Mouse (Mus musculus): ENCODE results near the gene 9430097D07Rik. TPM values are rescaled to one million over a fixed set of nuclear protein-coding genes. Genes with fewer than 3 reads are reported as not detected.
A peak's percentile ranks its signal among the peaks of the same experiment; 100 is the strongest.

9430097D07Rik gene
- total and polyA plus RNA-seq, 3 experiments: not detected

DNA sequence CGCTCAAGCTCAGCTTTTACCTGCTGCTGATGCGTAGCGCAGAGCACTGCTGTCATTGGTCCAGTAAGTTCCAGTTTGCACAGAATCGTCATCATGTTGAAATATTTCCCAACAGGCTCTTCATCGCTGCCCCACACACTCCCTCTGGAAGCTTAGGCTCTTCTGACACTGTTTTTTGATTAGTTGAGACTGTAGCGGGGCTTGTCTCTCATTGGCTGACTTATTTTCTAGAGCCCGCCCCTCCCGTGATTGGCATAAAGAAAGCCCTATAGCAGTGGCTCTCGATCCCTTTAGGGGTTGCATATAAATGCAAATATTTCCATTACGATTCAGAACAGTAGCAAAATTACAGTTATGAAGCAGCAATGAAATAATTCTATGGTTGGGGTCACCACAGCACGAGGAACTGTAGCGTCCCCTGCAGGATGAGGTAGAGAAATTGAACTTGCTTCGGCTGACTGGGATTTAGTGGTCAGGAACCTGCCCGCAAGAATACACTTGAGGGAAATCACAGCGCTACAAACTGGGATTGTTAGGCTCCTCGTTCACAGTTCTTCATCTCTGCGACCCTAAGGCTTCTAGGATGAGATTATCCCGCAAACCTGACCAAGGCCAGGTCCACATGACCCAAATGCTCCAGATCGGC lies 6.1 kb upstream of the 9430097D07Rik start:
- peaks cover 9 to 16% of the 10 kb centered on the region in 2 experiments; a peak in 2 of 4 replicates for H3K4me1 ChIP-seq (ENCODE audit: control insufficient read depth in 1 of 2, insufficient read depth in 2 of 2)
- no peaks in the 10 kb centered on the region for H3K79me2 ChIP-seq (replicated peaks; ENCODE audit: control insufficient read depth, extremely low read depth, insufficient read depth, poor library complexity, severe bottlenecking)
- TF ChIP-seq JUND (conservative IDR thresholded peaks at IDR 0.05; ENCODE audit: low read depth, low read length) (no peak), NELFE (IDR thresholded peaks at IDR 0.05; ENCODE audit: low read depth, low read length) (no peak), EP300 (IDR thresholded peaks at IDR 0.05; ENCODE audit: low read length) (no peak), HCFC1 (IDR thresholded peaks at IDR 0.05; ENCODE audit: low read depth, low read length) (no peak), SMC3 (IDR thresholded peaks at IDR 0.05; ENCODE audit: low read depth, low read length) (no peak), TBP (conservative IDR thresholded peaks at IDR 0.05; ENCODE audit: low read depth, low read length) (no peak), CTCF (conservative IDR thresholded peaks at IDR 0.05 in 1 of 2, IDR thresholded peaks at IDR 0.05 in 1 of 2; ENCODE audit: low read depth in 2 of 2, low read length in 2 of 2) (0 out of 4 replicates have a peak, but pooled peaks have one; percentile 1 to 13), ZC3H11A (IDR thresholded peaks at IDR 0.05; ENCODE audit: low read depth, low read length) (no peak), CHD2 (IDR thresholded peaks at IDR 0.05; ENCODE audit: low read length) (peak; percentile 54; the same call in 1 of the 2 replicates), NRF1 (IDR thresholded peaks at IDR 0.05; ENCODE audit: low read depth, low read length) (no peak)
- no peak overlapping the region for H3K27ac ChIP-seq (ENCODE audit: insufficient read depth, low read depth)
- H3K4me2 ChIP-seq (ENCODE audit: insufficient read depth, low read depth, poor library complexity, severe bottlenecking): no peak overlapping the region
- dilution Hi-C loops (cut with MboI; ENCODE audit: extremely low pct_ligation_motif_present, extremely low pct_unique_long_range_greater_than_20kb, low sequenced_read_pairs): no loop called here
- H3K9me3 ChIP-seq (replicated peaks; ENCODE audit: low read length): no peaks in the 10 kb centered on the region
- H3K4me3 ChIP-seq (replicated peaks in 1 of 3; ENCODE audit: low read depth in 2 of 3, low read length in 2 of 3, poor library complexity in 1 of 3): no peak overlapping the region
- in situ Hi-C loops (cut with MboI; ENCODE audit: low pct_ligation_motif_present, low pct_unique_long_range_greater_than_20kb, low sequenced_read_pairs): no loop called here
- H3K36me3 ChIP-seq (replicated peaks in 1 of 2; ENCODE audit: control insufficient read depth in 1 of 2, insufficient read depth in 1 of 2, low read length in 1 of 2): peaks cover 0 to 9% of the 10 kb centered on the region in 2 experiments
- no peak overlapping the region for H3K9ac ChIP-seq (ENCODE audit: insufficient read depth, low read depth)
- DNase-seq (ENCODE audit: extremely low read depth): no peak
- H3K27me3 ChIP-seq (replicated peaks): no peaks in the 10 kb centered on the region

DNA sequence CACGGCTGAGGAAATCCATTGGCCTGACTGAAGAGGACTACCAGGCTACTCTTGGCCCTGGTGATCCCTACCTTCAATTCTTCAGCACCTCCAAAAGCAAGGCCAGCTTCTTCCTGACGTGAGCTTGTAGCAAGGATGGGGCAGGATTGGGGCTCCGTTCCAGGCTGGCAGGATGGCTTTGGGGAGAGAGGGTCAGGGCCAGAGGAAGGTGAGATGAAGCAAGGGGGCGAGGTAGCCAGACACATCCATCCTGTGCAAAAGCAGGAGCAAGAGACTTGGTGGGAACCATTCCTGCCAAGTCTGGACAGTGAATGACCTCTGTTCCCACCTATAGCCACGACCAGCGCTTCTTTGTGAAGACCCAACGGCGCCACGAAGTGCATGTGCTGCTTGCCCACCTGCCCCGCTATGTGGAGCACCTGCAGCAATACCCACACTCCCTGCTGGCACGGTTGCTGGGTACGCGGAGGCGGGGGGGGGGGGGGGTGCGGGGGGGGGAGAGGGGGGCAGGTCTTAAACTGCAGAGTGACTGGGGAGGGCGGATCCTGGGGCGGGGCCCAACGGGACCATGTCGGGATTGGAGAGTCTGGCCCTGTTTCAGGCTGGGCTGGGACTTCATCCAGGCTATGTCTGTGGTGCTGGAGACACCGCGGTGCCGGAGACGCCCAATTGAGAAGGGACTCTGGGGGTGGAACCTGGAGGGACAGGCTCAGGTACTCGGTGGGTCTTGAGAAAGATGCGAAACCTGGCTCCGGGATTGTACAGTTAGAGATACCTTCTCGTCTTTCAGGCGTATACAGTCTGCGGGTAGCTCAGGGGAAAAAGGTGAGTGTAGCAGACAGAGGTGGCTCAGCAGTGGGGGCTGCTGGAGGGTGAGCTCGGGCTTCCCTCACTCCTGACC lies 2.9 kb upstream of the 9430097D07Rik start:
- dilution Hi-C loops (cut with MboI; ENCODE audit: extremely low pct_ligation_motif_present, extremely low pct_unique_long_range_greater_than_20kb, low sequenced_read_pairs): no loop called here
- no peak overlapping the region for H3K27ac ChIP-seq (ENCODE audit: insufficient read depth, low read depth)
- no peak overlapping the region for H3K4me3 ChIP-seq (replicated peaks in 1 of 3; ENCODE audit: low read depth in 2 of 3, low read length in 2 of 3, poor library complexity in 1 of 3)
- DNase-seq (ENCODE audit: extremely low read depth): no peak
- no peaks in the 10 kb centered on the region for H3K9me3 ChIP-seq (replicated peaks; ENCODE audit: low read length)
- H3K4me1 ChIP-seq (ENCODE audit: control insufficient read depth in 1 of 2, insufficient read depth in 2 of 2): peaks cover 5 to 21% of the 10 kb centered on the region in 2 experiments; a peak in 2 of 4 replicates
- no peaks in the 10 kb centered on the region for H3K27me3 ChIP-seq (replicated peaks)
- H3K4me2 ChIP-seq (ENCODE audit: insufficient read depth, low read depth, poor library complexity, severe bottlenecking): no peak overlapping the region
- TF ChIP-seq CTCF (conservative IDR thresholded peaks at IDR 0.05 in 1 of 2, IDR thresholded peaks at IDR 0.05 in 1 of 2; ENCODE audit: low read depth in 2 of 2, low read length in 2 of 2): no peak
- no peak for TF ChIP-seq RCOR1 (conservative IDR thresholded peaks at IDR 0.05; ENCODE audit: low read depth, low read length)
- TF ChIP-seq NELFE (IDR thresholded peaks at IDR 0.05; ENCODE audit: low read depth, low read length): no peak
- no peak for TF ChIP-seq NRF1 (IDR thresholded peaks at IDR 0.05; ENCODE audit: low read depth, low read length)
- no peak for TF ChIP-seq JUN (IDR thresholded peaks at IDR 0.05; ENCODE audit: insufficient read depth, low read depth, low read length)
- no peak for TF ChIP-seq TBP (conservative IDR thresholded peaks at IDR 0.05; ENCODE audit: low read depth, low read length)
- in situ Hi-C loops (cut with MboI; ENCODE audit: low pct_ligation_motif_present, low pct_unique_long_range_greater_than_20kb, low sequenced_read_pairs): loop anchor here (5.0 kb wide), 1 partner anchor 34 kb away; no protein-coding TSS in a partner anchor
- peaks cover 2 to 37% of the 10 kb centered on the region in 2 experiments for H3K36me3 ChIP-seq (replicated peaks in 1 of 2; ENCODE audit: control insufficient read depth in 1 of 2, insufficient read depth in 1 of 2, low read length in 1 of 2)
- H3K9ac ChIP-seq (ENCODE audit: insufficient read depth, low read depth): no peak overlapping the region
- H3K79me2 ChIP-seq (replicated peaks; ENCODE audit: control insufficient read depth, extremely low read depth, insufficient read depth, poor library complexity, severe bottlenecking): no peaks in the 10 kb centered on the region
